Mouse (Mus musculus): Measurements from ENCODE around the gene Cenpq. TPM values are rescaled to one million over a fixed set of nuclear protein-coding genes. Genes with fewer than 3 reads are reported as not detected.
A peak's percentile ranks its signal among the peaks of the same experiment; 100 is the strongest.

Cenpq gene
- total and polyA plus RNA-seq, 2 experiments, result 0.42 to 3.8 TPM

- Histone ChIP-seq H3K4me1 (ENCODE audit: control insufficient read depth, insufficient read depth, low read length) (no peaks in the 10 kb centered on the region), H3K79me2 (ENCODE audit: control insufficient read depth, insufficient read depth, low read length) (no peaks in the 10 kb centered on the region), H3K4me3 (ENCODE audit: insufficient read depth, low read depth, low read length) (no peak overlapping the region), H3K27me3 (ENCODE audit: control insufficient read depth, insufficient read depth, low read length) (no peaks in the 10 kb centered on the region), H3K9ac (ENCODE audit: low read depth, low read length) (no peak overlapping the region), H3K27ac (replicated peaks; ENCODE audit: insufficient read depth, low read depth, low read length) (no peak overlapping the region), H3K36me3 (ENCODE audit: control insufficient read depth, insufficient read depth, low read length) (no peaks in the 10 kb centered on the region)
- TF ChIP-seq POLR2A (IDR thresholded peaks at IDR 0.05; ENCODE audit: extremely low read depth, insufficient read depth, low read length) (no peak), CTCF (IDR thresholded peaks at IDR 0.05; ENCODE audit: low read depth, low read length) (no peak)
- no peak for DNase-seq (ENCODE audit: extremely low read depth, low read depth, low spot score)
- 87% methylated on average over 3 of the region's 3 CpGs for WGBS
These were observed 60.1 kb downstream of the Cenpq start for GRCm38 (mm10) chr17:40874701-40875100.

- WGBS, result 68% methylated on average over 2 of the region's 2 CpGs
- H3K27me3 ChIP-seq (ENCODE audit: control insufficient read depth, insufficient read depth, low read length), result no peaks in the 10 kb centered on the region
- H3K36me3 ChIP-seq (ENCODE audit: control insufficient read depth, insufficient read depth, low read length), result no peaks in the 10 kb centered on the region
- TF ChIP-seq POLR2A (IDR thresholded peaks at IDR 0.05; ENCODE audit: extremely low read depth, insufficient read depth, low read length) (no peak), CTCF (IDR thresholded peaks at IDR 0.05; ENCODE audit: low read depth, low read length) (no peak)
- no peak overlapping the region for H3K9ac ChIP-seq (ENCODE audit: low read depth, low read length)
- H3K79me2 ChIP-seq (ENCODE audit: control insufficient read depth, insufficient read depth, low read length), result no peaks in the 10 kb centered on the region
- DNase-seq (ENCODE audit: extremely low read depth, low read depth, low spot score), result peak; percentile 50
- H3K27ac ChIP-seq (replicated peaks; ENCODE audit: insufficient read depth, low read depth, low read length), result no peak overlapping the region
- no peak overlapping the region for H3K4me3 ChIP-seq (ENCODE audit: insufficient read depth, low read depth, low read length)
- H3K4me1 ChIP-seq (ENCODE audit: control insufficient read depth, insufficient read depth, low read length), result no peaks in the 10 kb centered on the region
These were observed 61.2 kb downstream of the Cenpq start for GRCm38 (mm10) chr17:40873582-40874011.

Other genes with a start within 250 kb of the Cenpq start
- not detected in 2 replicates for gene Esp1, start 207.9 kb downstream of the Cenpq start, total RNA-seq (2014; rRNA removed)
- not detected in 2 replicates for gene Esp1, start 207.9 kb downstream of the Cenpq start, polyA plus RNA-seq (2012; rRNA removed)
- 0.20 and 0.74 TPM in 2 replicates for gene Crisp2, start 128.0 kb downstream of the Cenpq start, total RNA-seq (2014; rRNA removed)
- gene Crisp2, start 128.0 kb downstream of the Cenpq start, polyA plus RNA-seq (2012; rRNA removed), result 0.21 TPM in 1 of 2 replicates, not detected in the other
- gene Rhag, start 123.9 kb downstream of the Cenpq start, total RNA-seq (2014; rRNA removed), result not detected in 2 replicates
- gene Rhag, start 123.9 kb downstream of the Cenpq start, polyA plus RNA-seq (2012; rRNA removed), result not detected in 2 replicates
- gene 9130008F23Rik, start 54.5 kb downstream of the Cenpq start, total RNA-seq (2014; rRNA removed), result 0.92 and 0.94 TPM in 2 replicates
- gene 9130008F23Rik, start 54.5 kb downstream of the Cenpq start, polyA plus RNA-seq (2012; rRNA removed), result 0.12 and 0.32 TPM in 2 replicates
- gene Glyatl3, start 20.7 kb downstream of the Cenpq start, total RNA-seq (2014; rRNA removed), result not detected in 2 replicates
- not detected in 2 replicates for gene Glyatl3, start 20.7 kb downstream of the Cenpq start, polyA plus RNA-seq (2012; rRNA removed)
- gene Mut, start 362 bp downstream of the Cenpq start, total RNA-seq (2014; rRNA removed), result 142 and 209 TPM in 2 replicates
- 34.2 and 35.2 TPM in 2 replicates for gene Mut, start 362 bp downstream of the Cenpq start, polyA plus RNA-seq (2012; rRNA removed)

All from liver, adult 2 months (tissue).